Mouse (Mus musculus) spleen, adult 18-20 months (tissue): ENCODE measurements around the gene Mdm1.
"Not testable (repeated sequence)": the region's sequence is repeated elsewhere in the genome, so short reads cannot be mapped to it uniquely, and the experiment has no call there.

ENCODE experiments used
- DNase-seq, 2 experiments: peaks; one replicate each; pipeline ENCODE4 v3.0.0; 2022; ENCODE audit warnings: mixed read lengths in 2 of 2

Gene Mdm1

GRCm38 (mm10) chr10:118125236-118125635 is 16.4 kb upstream of the Mdm1 start:
- DNase-seq, result no peak

DNA sequence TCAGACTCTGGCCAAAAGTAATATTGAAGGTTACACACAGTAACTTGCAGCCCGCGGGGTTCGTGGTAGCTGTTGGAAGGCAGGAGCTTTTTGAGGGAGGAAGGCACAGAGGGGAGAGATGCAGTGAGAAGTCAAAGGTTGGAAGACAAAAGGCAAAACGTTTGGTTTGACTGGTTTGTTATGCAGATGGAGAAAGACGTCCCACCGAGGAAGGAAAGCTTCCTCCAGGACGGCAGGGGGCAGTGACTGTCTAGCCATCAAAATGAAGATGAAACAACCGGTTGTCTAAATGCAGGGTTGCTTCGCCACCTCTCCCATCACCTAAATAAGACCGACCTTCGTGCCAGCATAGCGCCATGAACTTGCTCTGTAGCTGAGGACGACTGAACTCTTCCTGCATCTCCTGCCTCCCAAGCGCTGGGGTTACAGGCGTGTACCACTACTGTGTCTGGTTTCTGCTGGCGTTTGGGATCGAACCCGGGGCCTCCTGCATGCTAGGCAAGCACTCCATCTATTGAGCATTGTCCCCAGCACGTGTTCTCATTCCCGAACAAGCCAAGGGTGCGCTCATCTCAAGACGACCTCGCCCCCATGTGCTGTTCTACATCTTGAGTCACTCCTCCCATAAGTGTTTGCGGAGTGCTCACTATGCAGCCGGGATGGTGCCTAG is 15.7 kb upstream of the Mdm1 start:
- no peak for DNase-seq

GRCm38 (mm10) chr10:118129001-118129682 is 12.5 kb upstream of the Mdm1 start:
- DNase-seq, result no peak

GRCm38 (mm10) chr10:118130016-118130415 is 11.6 kb upstream of the Mdm1 start:
- DNase-seq, result no peak

GRCm38 (mm10) chr10:118132993-118133392 is 8.6 kb upstream of the Mdm1 start:
- no peak for DNase-seq

- DNase-seq, result no peak
Observed at GRCm38 (mm10) chr10:118138508-118138907, 3.1 kb upstream of the Mdm1 start.

GRCm38 (mm10) chr10:118139837-118140570 is 1.6 kb upstream of the Mdm1 start:
- DNase-seq, result no peak

GRCm38 (mm10) chr10:118141884-118142801 is 532 bp downstream of the Mdm1 start:
- DNase-seq, result no peak

DNA sequence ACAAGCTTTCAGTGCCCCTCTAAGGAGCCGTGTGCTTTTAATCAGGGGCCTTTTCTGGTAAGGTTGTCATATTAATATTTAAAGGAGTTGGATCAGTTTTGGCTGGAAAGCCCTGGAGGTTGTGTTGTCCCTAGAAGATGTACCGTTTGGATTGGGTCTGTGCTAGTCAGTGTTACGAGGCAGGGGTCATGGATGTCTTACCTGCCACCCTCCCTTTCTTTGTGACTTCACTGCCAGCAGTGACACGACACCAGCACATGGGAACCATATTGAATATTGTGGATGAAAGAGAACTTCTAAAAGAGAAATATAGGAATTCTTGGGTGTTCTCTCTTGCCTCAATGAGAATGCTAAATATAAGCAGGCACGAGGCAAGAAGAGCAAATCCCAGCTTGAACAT is 7.8 kb downstream of the Mdm1 start:
- DNase-seq, result no peak

- DNase-seq, result no peak
Observed at GRCm38 (mm10) chr10:118150866-118151265, 9.3 kb downstream of the Mdm1 start.

- no peak for DNase-seq
Observed at GRCm38 (mm10) chr10:118155932-118156331, 14.3 kb downstream of the Mdm1 start.

DNA sequence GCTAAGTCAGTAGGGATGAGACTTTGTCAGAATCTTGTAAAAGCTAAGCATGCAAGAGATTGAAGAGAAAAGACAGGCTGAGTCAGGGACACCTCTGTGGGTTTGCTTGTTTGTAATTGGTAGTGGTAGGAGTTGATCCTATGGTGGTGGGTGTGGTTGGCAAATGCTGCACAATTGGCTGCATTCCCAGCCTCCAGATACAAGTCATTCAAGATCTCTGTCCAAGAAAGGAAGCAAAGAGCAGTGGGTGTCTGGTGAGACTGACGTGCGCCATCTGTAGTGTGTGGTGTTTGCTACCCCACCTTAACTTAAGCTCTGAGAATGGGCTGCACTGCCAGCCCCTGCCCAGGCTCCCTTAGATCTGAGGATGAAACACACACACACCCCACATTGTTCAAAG is 19.5 kb downstream of the Mdm1 start:
- no peak for DNase-seq

DNA sequence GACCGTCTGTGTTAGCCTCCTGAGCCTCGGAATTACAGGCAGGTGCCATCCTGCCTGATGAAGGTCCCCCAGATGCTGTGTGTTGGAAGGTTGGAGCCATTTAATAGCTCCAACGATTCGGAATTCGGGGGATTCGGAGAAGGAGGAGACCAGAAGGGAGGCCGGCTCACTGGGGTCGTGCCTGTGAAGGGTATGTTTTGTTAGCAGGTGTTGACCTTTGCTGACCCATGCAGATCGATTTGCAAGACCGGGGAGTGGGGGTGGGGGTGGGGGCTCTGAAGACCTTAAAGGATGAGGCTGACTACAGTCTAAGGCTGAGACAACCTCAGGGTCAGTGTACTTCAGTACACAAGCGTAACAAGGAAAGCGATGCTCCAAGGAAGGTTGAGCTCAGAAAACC is 27.6 kb downstream of the Mdm1 start:
- DNase-seq, result no peak

DNA sequence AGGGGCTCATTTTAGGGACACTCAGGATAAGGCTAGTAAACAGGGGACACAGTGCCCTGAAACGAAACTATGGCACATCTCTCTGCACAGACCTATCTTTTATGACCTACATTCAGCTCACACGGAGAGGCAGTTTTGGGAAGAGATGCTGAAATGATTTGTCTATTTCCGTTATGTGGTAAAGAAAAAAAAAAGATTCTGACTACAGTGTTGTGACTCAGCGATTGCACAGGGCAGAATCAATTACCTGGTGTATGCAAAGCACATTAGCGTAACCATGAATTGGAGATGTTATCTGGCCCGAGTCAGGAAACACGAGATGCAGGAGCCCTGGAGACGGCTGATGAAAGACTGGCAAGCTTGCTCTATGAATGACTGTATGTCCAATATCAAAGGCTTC is 30.8 kb downstream of the Mdm1 start:
- no peak for DNase-seq

DNA sequence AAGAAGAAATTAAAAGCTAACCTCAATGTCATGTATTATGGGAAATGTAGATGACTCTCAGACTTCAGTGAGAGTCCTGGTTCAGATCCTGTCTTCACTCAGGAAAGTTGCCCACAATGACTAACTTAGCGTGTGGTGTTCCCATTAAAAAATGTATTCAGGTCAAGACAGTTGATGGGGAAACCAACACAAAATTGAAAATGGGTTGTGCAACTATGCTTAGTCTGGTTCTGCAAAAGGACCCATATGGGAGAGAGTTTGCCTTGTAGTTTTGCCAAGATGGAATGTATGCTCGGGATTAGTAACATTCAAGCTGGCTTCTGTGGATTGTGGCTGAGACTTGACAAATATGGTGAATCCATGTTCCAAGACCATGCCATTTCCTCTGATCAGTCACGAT is 31.3 kb downstream of the Mdm1 start:
- no peak for DNase-seq

- not testable (repeated sequence) for DNase-seq
Observed at GRCm38 (mm10) chr10:118175542-118175941, 33.9 kb downstream of the Mdm1 start.

- no peak for DNase-seq
Observed at GRCm38 (mm10) chr10:118178735-118179151, 37.1 kb downstream of the Mdm1 start.

DNA sequence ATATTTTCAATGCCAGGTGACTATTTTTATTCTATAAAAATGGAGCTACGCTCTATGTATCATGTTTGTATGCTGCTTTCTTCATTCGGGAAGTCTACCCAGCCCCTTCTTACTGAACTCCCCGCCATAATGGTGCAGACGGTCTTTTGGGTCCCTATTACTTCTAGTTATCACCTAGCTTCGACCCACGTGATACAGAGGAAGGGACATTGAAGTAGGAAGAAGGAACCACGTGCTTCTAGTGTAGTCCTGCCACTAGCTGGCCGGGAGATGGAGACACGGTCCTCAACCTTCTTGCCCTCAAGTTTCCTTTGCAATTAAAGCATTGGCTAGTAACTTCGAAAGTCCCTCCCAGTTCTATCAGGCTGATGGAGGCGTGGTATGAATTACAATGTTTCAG is 37.7 kb downstream of the Mdm1 start:
- DNase-seq, result no peak

DNA sequence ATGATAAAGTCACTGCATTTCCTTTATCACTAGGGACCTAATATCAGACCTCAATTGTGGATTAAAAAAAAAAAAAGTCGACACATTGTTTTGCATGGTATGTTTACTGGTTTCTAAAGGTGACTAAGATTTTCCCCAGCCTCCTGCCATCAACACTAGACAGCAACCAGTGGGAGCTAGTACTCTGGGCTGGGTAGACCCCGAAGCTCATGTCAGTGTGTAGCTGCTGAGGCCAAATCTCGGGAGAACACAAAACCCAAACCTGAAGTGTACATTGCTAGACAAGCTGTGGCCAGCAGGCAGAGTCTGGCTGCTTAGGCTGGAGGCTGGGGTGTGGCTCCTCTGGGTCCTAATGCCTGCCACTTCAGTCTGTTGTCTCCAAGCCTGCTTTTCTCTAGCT is 53.5 kb downstream of the Mdm1 start:
- not testable (repeated sequence) for DNase-seq

- DNase-seq, result no peak
Observed at GRCm38 (mm10) chr10:118204642-118205041, 63.0 kb downstream of the Mdm1 start, which contains the start of gene Il22. Gene Il22, plus strand, starts transcription at chr10:118204942.

DNA sequence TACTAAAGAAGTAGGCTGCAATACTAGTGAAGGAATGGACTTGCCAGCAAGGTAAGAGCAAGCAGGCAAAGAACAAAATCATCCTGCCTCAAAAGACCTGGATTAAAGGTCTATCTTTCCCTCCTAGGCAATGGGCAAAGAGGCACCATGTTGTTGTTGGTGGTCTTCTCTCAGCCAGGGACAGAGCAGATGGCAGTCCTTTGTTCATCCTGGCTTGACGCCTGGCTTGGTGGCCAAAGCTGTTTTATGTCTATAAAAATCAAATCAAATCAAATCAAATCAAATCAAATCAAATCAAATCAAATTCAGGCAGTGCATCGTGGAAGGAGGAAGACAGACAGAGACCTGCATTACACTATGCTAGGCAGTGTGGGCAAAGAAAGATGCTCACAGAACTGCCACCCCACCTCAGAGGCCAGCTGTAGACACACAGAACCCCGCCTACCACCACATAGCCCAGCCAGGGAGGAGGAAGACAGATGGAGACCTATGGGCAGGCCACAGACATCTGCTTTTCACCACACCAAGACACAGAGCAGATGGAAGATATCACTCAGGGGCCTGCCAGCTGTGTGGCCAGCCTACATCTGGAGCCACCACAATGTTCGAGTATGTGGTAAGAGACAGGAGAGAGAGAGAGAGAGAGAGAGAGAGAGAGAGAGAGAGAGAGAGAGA is 74.2 kb downstream of the Mdm1 start:
- DNase-seq, result not testable (repeated sequence)
